Mouse (Mus musculus): Measurements from ENCODE around the gene Igsf9b. TPM values are rescaled to one million over a fixed set of nuclear protein-coding genes. Genes with fewer than 3 reads are reported as not detected.

The Igsf9b gene
- polyA plus RNA-seq (2015; fragmentation: Nextera tagmentation; extraction: Ambion mirVana): 1.4 TPM in 2 replicates

GRCm38 (mm10) chr9:27298411-27299285 lies at the start of gene Igsf9b:
Gene Igsf9b, plus strand, starts transcription at chr9:27299204.
- ATAC-seq: peak; percentile 99
- no peaks in the 10 kb centered on the region for H3K9me3 ChIP-seq (ENCODE audit: low read length)
- 0 out of 2 replicates have a peak, but pooled peaks cover 15% of the 10 kb centered on the region for H3K27me3 ChIP-seq (replicated peaks; ENCODE audit: insufficient read depth, low read length)
- under 1% methylated on average over 40 of the region's 40 CpGs for WGBS
- H3K27ac ChIP-seq (ENCODE audit: low read length): no peak within 1 kb of the TSS
- TF ChIP-seq CTCF (IDR thresholded peaks at IDR 0.05) (peak; percentile 19; the same call in 1 of the 2 replicates), EP300 (IDR thresholded peaks at IDR 0.05) (no peak)
- peak within 1 kb of the TSS; percentile 48 for H3K4me3 ChIP-seq (ENCODE audit: low read depth, low read length)
- H3K36me3 ChIP-seq (ENCODE audit: insufficient read depth, low read length): no peaks in the 10 kb centered on the region
- H3K9ac ChIP-seq (replicated peaks; ENCODE audit: low read depth): no peak within 1 kb of the TSS
- peak within 1 kb of the TSS; percentile 77 for H3K4me2 ChIP-seq (replicated peaks; ENCODE audit: low read depth, low read length)
- H3K4me1 ChIP-seq (ENCODE audit: insufficient read depth, low read depth, low read length): no peaks in the 10 kb centered on the region
- DNase-seq (ENCODE audit: low spot score): peak; percentile 89

GRCm38 (mm10) chr9:27252034-27252714 lies 46.8 kb upstream of the Igsf9b start:
- no peak overlapping the region for H3K4me2 ChIP-seq (replicated peaks; ENCODE audit: low read depth, low read length)
- DNase-seq (ENCODE audit: low spot score) (no peak), ATAC-seq (no peak)
- H3K4me3 ChIP-seq (ENCODE audit: low read depth, low read length): no peak overlapping the region
- no peak for TF ChIP-seq CTCF (IDR thresholded peaks at IDR 0.05)
- TF ChIP-seq EP300 (IDR thresholded peaks at IDR 0.05): no peak
- no peak overlapping the region for H3K9ac ChIP-seq (replicated peaks; ENCODE audit: low read depth)
- no peaks in the 10 kb centered on the region for H3K4me1 ChIP-seq (ENCODE audit: insufficient read depth, low read depth, low read length)
- no peaks in the 10 kb centered on the region for H3K9me3 ChIP-seq (ENCODE audit: low read length)
- WGBS: 61% methylated on average over 7 of the region's 7 CpGs
- no peaks in the 10 kb centered on the region for H3K36me3 ChIP-seq (ENCODE audit: insufficient read depth, low read length)
- H3K27ac ChIP-seq (ENCODE audit: low read length): no peak overlapping the region
- no peaks in the 10 kb centered on the region for H3K27me3 ChIP-seq (replicated peaks; ENCODE audit: insufficient read depth, low read length)

GRCm38 (mm10) chr9:27256454-27256853 lies 42.5 kb upstream of the Igsf9b start:
- 43% methylated on average over 6 of the region's 6 CpGs for WGBS
- Histone ChIP-seq H3K36me3 (ENCODE audit: insufficient read depth, low read length) (no peaks in the 10 kb centered on the region), H3K4me2 (replicated peaks; ENCODE audit: low read depth, low read length) (no peak overlapping the region), H3K9ac (replicated peaks; ENCODE audit: low read depth) (no peak overlapping the region), H3K27me3 (replicated peaks; ENCODE audit: insufficient read depth, low read length) (no peaks in the 10 kb centered on the region), H3K27ac (ENCODE audit: low read length) (no peak overlapping the region), H3K9me3 (ENCODE audit: low read length) (no peaks in the 10 kb centered on the region), H3K4me3 (ENCODE audit: low read depth, low read length) (no peak overlapping the region), H3K4me1 (ENCODE audit: insufficient read depth, low read depth, low read length) (no peaks in the 10 kb centered on the region)
- no peak for DNase-seq (ENCODE audit: low spot score)
- no peak for ATAC-seq
- no peak for TF ChIP-seq CTCF (IDR thresholded peaks at IDR 0.05)
- no peak for TF ChIP-seq EP300 (IDR thresholded peaks at IDR 0.05)

GRCm38 (mm10) chr9:27260378-27260947 lies 38.5 kb upstream of the Igsf9b start:
- ATAC-seq: no peak

GRCm38 (mm10) chr9:27261905-27262304 lies 37.1 kb upstream of the Igsf9b start:
- WGBS: 63% methylated on average over 2 of the region's 2 CpGs

More at GRCm38 (mm10) chr9:27260378-27260947, 38.5 kb upstream of the Igsf9b start:
- Histone ChIP-seq H3K27me3 (replicated peaks; ENCODE audit: insufficient read depth, low read length) (no peaks in the 10 kb centered on the region), H3K9ac (replicated peaks; ENCODE audit: low read depth) (no peak overlapping the region), H3K36me3 (ENCODE audit: insufficient read depth, low read length) (no peaks in the 10 kb centered on the region), H3K4me3 (ENCODE audit: low read depth, low read length) (no peak overlapping the region), H3K4me1 (ENCODE audit: insufficient read depth, low read depth, low read length) (no peaks in the 10 kb centered on the region), H3K27ac (ENCODE audit: low read length) (no peak overlapping the region), H3K9me3 (ENCODE audit: low read length) (no peaks in the 10 kb centered on the region), H3K4me2 (replicated peaks; ENCODE audit: low read depth, low read length) (no peak overlapping the region)
- no peak for DNase-seq (ENCODE audit: low spot score)
- TF ChIP-seq CTCF (IDR thresholded peaks at IDR 0.05) (no peak), EP300 (IDR thresholded peaks at IDR 0.05) (no peak)
- 65% methylated on average over 3 of the region's 3 CpGs for WGBS

GRCm38 (mm10) chr9:27265009-27265408 lies 34.0 kb upstream of the Igsf9b start:
- H3K4me2 ChIP-seq (replicated peaks; ENCODE audit: low read depth, low read length): no peak overlapping the region
- H3K9ac ChIP-seq (replicated peaks; ENCODE audit: low read depth): no peak overlapping the region
- TF ChIP-seq CTCF (IDR thresholded peaks at IDR 0.05) (no peak), EP300 (IDR thresholded peaks at IDR 0.05) (no peak)
- no peaks in the 10 kb centered on the region for H3K4me1 ChIP-seq (ENCODE audit: insufficient read depth, low read depth, low read length)
- WGBS: 47% methylated on average over 3 of the region's 3 CpGs
- DNase-seq (ENCODE audit: low spot score) (no peak), ATAC-seq (no peak)
- no peak overlapping the region for H3K27ac ChIP-seq (ENCODE audit: low read length)
- no peak overlapping the region for H3K4me3 ChIP-seq (ENCODE audit: low read depth, low read length)
- H3K36me3 ChIP-seq (ENCODE audit: insufficient read depth, low read length): no peaks in the 10 kb centered on the region
- H3K27me3 ChIP-seq (replicated peaks; ENCODE audit: insufficient read depth, low read length): no peaks in the 10 kb centered on the region
- H3K9me3 ChIP-seq (ENCODE audit: low read length): no peaks in the 10 kb centered on the region

More at GRCm38 (mm10) chr9:27261905-27262304, 37.1 kb upstream of the Igsf9b start:
- no peak for DNase-seq (ENCODE audit: low spot score)
- ATAC-seq: no peak
- Histone ChIP-seq H3K9me3 (ENCODE audit: low read length) (no peaks in the 10 kb centered on the region), H3K9ac (replicated peaks; ENCODE audit: low read depth) (no peak overlapping the region), H3K27me3 (replicated peaks; ENCODE audit: insufficient read depth, low read length) (no peaks in the 10 kb centered on the region), H3K4me1 (ENCODE audit: insufficient read depth, low read depth, low read length) (no peaks in the 10 kb centered on the region), H3K36me3 (ENCODE audit: insufficient read depth, low read length) (no peaks in the 10 kb centered on the region), H3K4me2 (replicated peaks; ENCODE audit: low read depth, low read length) (no peak overlapping the region), H3K4me3 (ENCODE audit: low read depth, low read length) (no peak overlapping the region), H3K27ac (ENCODE audit: low read length) (no peak overlapping the region)
- TF ChIP-seq CTCF (IDR thresholded peaks at IDR 0.05) (no peak), EP300 (IDR thresholded peaks at IDR 0.05) (no peak)
